Mouse (Mus musculus) ES-E14 (cell line): ENCODE measurements around the gene Stx8.

Source experiments
- ZC3H11A ChIP-seq: IDR thresholded peaks from 2 replicates; pipeline ENCODE4 v1.6.1; 2012; ENCODE audit warnings: low read depth, mild to moderate bottlenecking, inconsistent platforms, low read length, borderline replicate concordance
- ZNF384 ChIP-seq: IDR thresholded peaks from 2 replicates; pipeline ENCODE4 v1.6.1; 2012; ENCODE audit warnings: low read depth, low read length, inconsistent platforms

DNA sequence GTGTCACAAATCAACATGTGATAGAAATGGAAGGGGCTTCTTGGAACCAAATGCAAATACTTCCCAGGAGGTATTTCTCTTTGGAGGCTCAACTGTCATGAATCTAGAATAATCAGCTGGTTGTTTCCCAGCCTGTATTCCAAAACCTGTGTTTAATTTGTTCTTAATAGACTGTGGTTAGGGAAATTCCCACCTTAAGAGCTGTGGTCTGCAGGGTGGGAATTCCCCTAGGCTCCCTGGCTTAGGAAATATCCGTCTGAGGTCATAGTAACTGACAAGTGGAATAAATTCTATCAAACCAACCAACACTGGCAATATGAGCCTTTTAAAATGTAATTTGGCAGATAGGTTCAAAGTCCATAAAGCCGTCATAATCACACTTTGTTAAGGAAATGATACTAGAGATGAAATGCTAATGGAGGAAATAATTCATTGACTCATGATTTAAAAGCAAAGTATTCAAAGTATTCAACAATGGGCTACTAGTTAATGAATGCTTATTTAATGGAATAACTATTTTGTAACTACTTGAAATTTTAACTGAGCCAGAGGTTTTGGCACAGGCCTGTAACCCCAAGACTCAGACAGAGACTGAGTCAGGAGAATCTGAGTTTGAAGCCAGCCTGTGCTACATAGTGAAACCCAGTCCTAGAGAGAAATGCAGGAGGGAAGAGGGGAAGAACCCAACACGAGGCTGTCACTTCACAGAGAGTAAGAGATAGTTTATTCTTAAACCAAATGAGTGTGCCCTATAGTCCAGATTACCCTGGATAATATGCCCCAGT, 126.2 kb downstream of the Stx8 start:
- TF ChIP-seq ZNF384 = no peak
- no peak for TF ChIP-seq ZC3H11A
